Mouse (Mus musculus) midbrain, embryonic 13.5 days (tissue): Measurements from ENCODE around the gene Gm6871. TPM values are rescaled to one million over a fixed set of nuclear protein-coding genes. Genes with fewer than 3 reads are reported as not detected.
"Not testable (repeated sequence)": the region's sequence is repeated elsewhere in the genome, so short reads cannot be mapped to it uniquely, and the experiment has no call there.

Experiments used
- ATAC-seq: fragments of 200-750 bp; cut with Nextera tagmentation; 2 replicates; pipeline ENCODE4 v1.8.0; 2017; ENCODE audit warnings: mild to moderate bottlenecking, moderate TSS enrichment, moderate library complexity
- H3K27ac ChIP-seq: fragments of 300-500 bp; sonication (generic); 2 replicates; pipeline ENCODE4 v1.5.1; 2015; ENCODE audit warnings: inconsistent platforms, mild to moderate bottlenecking, moderate library complexity
- H3K27me3 ChIP-seq: fragments of 300-500 bp; sonication (generic); 2 replicates; pipeline ENCODE4 v1.6.1; 2015; ENCODE audit warnings: mild to moderate bottlenecking, inconsistent platforms
- H3K36me3 ChIP-seq: fragments of 300-500 bp; sonication (generic); 2 replicates; pipeline ENCODE4 v1.6.1; 2015; ENCODE audit warnings: mild to moderate bottlenecking, inconsistent platforms
- H3K4me1 ChIP-seq: fragments of 300-500 bp; sonication (generic); replicated peaks from 2 replicates; pipeline ENCODE4 v1.6.1; 2015; ENCODE audit warnings: inconsistent platforms
- H3K4me2 ChIP-seq: fragments of 300-500 bp; sonication (generic); replicated peaks from 2 replicates; pipeline ENCODE4 v1.6.1; 2015; ENCODE audit warnings: moderate library complexity, mild to moderate bottlenecking, inconsistent platforms
- H3K4me3 ChIP-seq: fragments of 300-500 bp; sonication (generic); replicated peaks from 2 replicates; pipeline ENCODE4 v1.5.1; 2015; ENCODE audit warnings: mild to moderate bottlenecking, inconsistent platforms
- H3K9ac ChIP-seq: fragments of 300-500 bp; sonication (generic); replicated peaks from 2 replicates; pipeline ENCODE4 v1.6.1; 2015; ENCODE audit warnings: mild to moderate bottlenecking, inconsistent platforms
- H3K9me3 ChIP-seq: fragments of 300-500 bp; sonication (generic); 2 replicates; pipeline ENCODE4 v1.6.1; 2016; ENCODE audit warnings: mild to moderate bottlenecking, inconsistent platforms
- WGBS: fragments of 180-500 bp; shearing (Covaris S2); methylation state at CpG from one replicate; pipeline ENCODE4 v1.1.7; 2015; 5-methylcytosine and 5-hydroxymethylcytosine counted together
- polyA plus RNA-seq: library from polyadenylated mRNA; unstranded; fragments of >200 nt; fragmentation: Nextera tagmentation; extraction: Ambion mirVana; gene quantifications from 2 replicates; pipeline ENCODE4 v1.2.1, GENCODE M21; 2015

Gene Gm6871
- polyA plus RNA-seq, 1 experiment from 2014 or later, result not detected

DNA sequence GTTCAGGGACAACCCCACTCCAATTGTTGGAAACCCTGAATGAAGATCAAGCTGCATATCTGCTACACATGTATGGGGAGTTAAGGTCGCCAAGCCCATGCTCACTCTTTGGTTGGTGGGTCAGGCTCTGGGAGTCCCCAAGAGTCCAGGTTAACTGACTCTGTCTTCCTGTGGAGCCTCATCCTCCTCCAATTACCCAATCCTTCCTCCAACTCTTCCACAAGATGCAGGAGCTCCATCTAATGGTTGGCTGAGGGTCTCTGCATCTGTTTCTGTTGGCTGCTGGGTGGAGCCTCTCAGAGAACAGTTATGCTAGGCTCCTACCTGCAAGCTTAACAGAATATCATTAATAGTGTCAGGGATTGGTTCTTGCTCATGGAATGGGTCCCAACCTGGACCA is 71.1 kb downstream of the Gm6871 start:
- H3K4me2 ChIP-seq, result no peak overlapping the region
- no peaks in the 10 kb centered on the region for H3K27me3 ChIP-seq
- no peak overlapping the region for H3K4me3 ChIP-seq
- no peak overlapping the region for H3K27ac ChIP-seq
- 43% methylated on average over 1 of the region's 1 CpGs for whole genome bisulfite sequencing
- H3K4me1 ChIP-seq, result peaks cover 3% of the 10 kb centered on the region; the same call in 1 of the 2 replicates
- H3K9me3 ChIP-seq, result 0 out of 2 replicates have a peak, but pooled peaks cover 2% of the 10 kb centered on the region
- ATAC-seq, result no peak
- H3K36me3 ChIP-seq, result no peaks in the 10 kb centered on the region
- no peak overlapping the region for H3K9ac ChIP-seq

DNA sequence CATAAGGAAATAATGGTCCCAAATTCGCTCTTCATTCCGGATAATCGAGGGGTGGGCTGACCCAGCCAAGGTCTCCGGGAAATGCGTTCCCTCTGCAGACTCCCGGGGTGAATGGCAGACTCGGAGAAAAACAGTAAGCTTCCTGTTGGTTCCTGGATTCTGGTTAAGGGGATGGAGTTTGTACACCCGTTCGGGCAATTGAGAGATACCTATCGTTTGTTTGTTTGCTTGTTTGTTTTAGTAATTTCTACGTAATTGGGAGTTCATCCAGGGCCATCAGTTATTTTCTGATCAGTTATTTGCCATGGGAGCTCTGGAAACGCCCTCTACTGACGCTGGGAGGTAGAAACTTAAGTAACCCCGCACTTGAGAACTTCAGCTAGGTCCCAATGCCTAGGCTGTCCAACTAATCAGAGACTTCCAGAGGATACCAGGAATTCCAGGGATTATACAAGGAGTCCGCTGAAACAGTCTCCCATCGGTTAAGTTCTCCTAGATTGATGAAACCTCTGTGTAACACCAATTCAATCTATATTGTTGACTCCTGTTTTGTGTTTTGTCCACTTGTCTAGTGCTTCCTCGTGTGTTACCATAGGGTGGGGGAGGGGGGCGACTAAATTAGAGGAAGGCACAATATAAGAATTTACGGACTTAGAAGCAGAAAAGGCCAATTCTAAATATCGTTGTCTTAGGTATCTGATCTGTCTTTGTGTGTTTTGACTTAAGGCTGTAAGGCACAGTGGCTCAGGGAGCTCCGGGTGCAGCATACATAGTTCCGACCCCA is 73.1 kb downstream of the Gm6871 start:
- 21% methylated on average over 22 of the region's 22 CpGs for WGBS
- ATAC-seq, result peak; percentile 9; the same call in 1 of the 2 replicates

GRCm38 (mm10) chr7:41499389-41500049 is 73.9 kb downstream of the Gm6871 start, which contains the start of the genes Gm20449 and AW146154:
Gene Gm20449 (minus strand): TSS chr7:41499417.
Gene AW146154 (minus strand): TSS chr7:41499890.
- peak; percentile 99 for ATAC-seq
- under 1% methylated on average over 18 of the region's 18 CpGs for WGBS
- H3K27ac ChIP-seq, result no peak within 1 kb of the TSS

More for the DNA sequence above, 73.1 kb downstream of the Gm6871 start:
- no peak overlapping the region for H3K27ac ChIP-seq
- H3K4me2 ChIP-seq, result peak overlapping the region; percentile 63
- 0 out of 2 replicates have a peak, but pooled peaks cover 2% of the 10 kb centered on the region for H3K9me3 ChIP-seq
- H3K4me3 ChIP-seq, result peak overlapping the region; percentile 58
- H3K9ac ChIP-seq, result no peak overlapping the region; the same call in 1 of the 2 replicates
- H3K36me3 ChIP-seq, result peaks cover 4% of the 10 kb centered on the region; the same call in 1 of the 2 replicates
- peaks cover 3% of the 10 kb centered on the region; the same call in 1 of the 2 replicates for H3K4me1 ChIP-seq
- H3K27me3 ChIP-seq, result no peaks in the 10 kb centered on the region

GRCm38 (mm10) chr7:41499018-41499388 is 74.5 kb downstream of the Gm6871 start:
- Histone ChIP-seq H3K36me3 (peaks cover 14% of the 10 kb centered on the region; the same call in 1 of the 2 replicates), H3K4me2 (peak overlapping the region; percentile 63), H3K9ac (peak overlapping the region; percentile 23; the same call in 1 of the 2 replicates), H3K9me3 (0 out of 2 replicates have a peak, but pooled peaks cover 13% of the 10 kb centered on the region), H3K4me3 (peak overlapping the region; percentile 58)
- not testable (repeated sequence) for H3K27me3 ChIP-seq, H3K4me1 ChIP-seq, H3K27ac ChIP-seq, ATAC-seq
- 0% methylated on average over 6 of the region's 6 CpGs for WGBS

More at GRCm38 (mm10) chr7:41499389-41500049, 73.9 kb downstream of the Gm6871 start, which contains the start of the genes Gm20449 and AW146154:
- peak within 1 kb of the TSS; percentile 56 for H3K9ac ChIP-seq
- H3K4me3 ChIP-seq, result peak within 1 kb of the TSS; percentile 58
- H3K27me3 ChIP-seq, result no peaks in the 10 kb centered on the region
- H3K4me1 ChIP-seq, result peaks cover 3% of the 10 kb centered on the region; the same call in 1 of the 2 replicates
- 0 out of 2 replicates have a peak, but pooled peaks cover 8% of the 10 kb centered on the region for H3K9me3 ChIP-seq
- H3K4me2 ChIP-seq, result peak within 1 kb of the TSS; percentile 63
- peaks cover 11% of the 10 kb centered on the region; the same call in 1 of the 2 replicates for H3K36me3 ChIP-seq

DNA sequence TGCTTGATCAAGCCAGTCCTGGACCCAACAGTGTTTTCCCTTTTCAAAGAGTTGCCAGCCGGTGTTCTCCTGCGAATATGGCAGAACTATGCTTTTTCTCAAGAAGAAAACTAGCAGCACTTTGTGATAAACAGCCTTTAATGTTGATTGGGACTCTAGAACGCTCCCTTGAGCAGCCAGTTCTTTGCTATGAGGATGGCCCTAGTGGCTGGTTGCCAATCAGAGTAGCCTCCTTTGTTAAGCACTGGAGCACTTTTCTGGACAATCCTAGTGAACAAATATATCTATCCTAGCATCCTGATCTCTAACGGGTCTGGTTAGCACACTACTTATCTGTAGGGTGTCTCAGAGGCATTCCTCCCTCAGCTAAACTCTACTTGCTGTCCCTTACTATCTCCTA is 75.0 kb downstream of the Gm6871 start:
- H3K9me3 ChIP-seq, result 0 out of 2 replicates have a peak, but pooled peaks cover 14% of the 10 kb centered on the region
- H3K4me2 ChIP-seq, result peak overlapping the region; percentile 63
- not testable (repeated sequence) for H3K9ac ChIP-seq, H3K27ac ChIP-seq, H3K27me3 ChIP-seq, H3K4me1 ChIP-seq, ATAC-seq
- 71% methylated on average over 3 of the region's 4 CpGs for WGBS
- H3K4me3 ChIP-seq, result peak overlapping the region; percentile 58; the same call in 1 of the 2 replicates
- H3K36me3 ChIP-seq, result peaks cover 14% of the 10 kb centered on the region; the same call in 1 of the 2 replicates

GRCm38 (mm10) chr7:41497871-41498270 is 75.6 kb downstream of the Gm6871 start:
- ATAC-seq, result no peak
- H3K4me2 ChIP-seq, result no peak overlapping the region
- H3K9me3 ChIP-seq, result 0 out of 2 replicates have a peak, but pooled peaks cover 14% of the 10 kb centered on the region
- H3K36me3 ChIP-seq, result peaks cover 14% of the 10 kb centered on the region; the same call in 1 of the 2 replicates
- H3K4me1 ChIP-seq, result peaks cover 3% of the 10 kb centered on the region; the same call in 1 of the 2 replicates
- 98% methylated on average over 2 of the region's 2 CpGs for WGBS
- no peak overlapping the region for H3K9ac ChIP-seq
- no peak overlapping the region for H3K27ac ChIP-seq
- no peak overlapping the region for H3K4me3 ChIP-seq
- H3K27me3 ChIP-seq, result no peaks in the 10 kb centered on the region

Other genes with a start within 250 kb of the Gm6871 start
- 7.4 and 9.4 TPM in 2 replicates for gene AI987944, start 180.3 kb downstream of the Gm6871 start, polyA plus RNA-seq
- gene Vmn2r57, start 125.0 kb downstream of the Gm6871 start, polyA plus RNA-seq, result 0.19 and 0.34 TPM in 2 replicates
- gene Gm20449, start 74.2 kb downstream of the Gm6871 start, polyA plus RNA-seq, result 0.09 and 0.12 TPM in 2 replicates
- 4.1 and 4.3 TPM in 2 replicates for gene AW146154, start 73.8 kb downstream of the Gm6871 start, polyA plus RNA-seq
- gene 2610021A01Rik, start 25.6 kb upstream of the Gm6871 start, polyA plus RNA-seq, result 16.5 and 17.2 TPM in 2 replicates
- 22.8 and 24.7 TPM in 2 replicates for gene Zfp788, start 59.5 kb upstream of the Gm6871 start, polyA plus RNA-seq